ENCODE assay signal across 8 mouse cellular contexts in genomic region chr13:58400576-58400975, GRCm38 (mm10). TPM values are rescaled to one million over a fixed set of nuclear protein-coding genes. Genes with fewer than 3 reads are reported as not detected.
DNase-seq lines count a peak whose midpoint lies in the region; ATAC-seq and TF ChIP-seq lines count a peak whose summit lies in the region.

No protein-coding gene starts in this region.

- DNase-seq in left cerebral cortex, adult 2 months (ENCODE audit: extremely low spot score in 1 of 2, low spot score in 2 of 2): no peak
- no peak for DNase-seq in left cerebral cortex, adult 8-10 months (ENCODE audit: low spot score in 2 of 2)
- peak; percentile 39 for DNase-seq in embryo, embryonic 11 days
- no peak for DNase-seq in spleen, postnatal 14 days (ENCODE audit: low spot score in 2 of 2)
- DNase-seq in layer of hippocampus, postnatal 10 days (ENCODE audit: low spot score in 2 of 2): no peak
- DNase-seq in layer of hippocampus, adult 9-11 months: no peak

- no peaks in the 10 kb centered on the region for H3K27me3 ChIP-seq in intestine, embryonic 16.5 days (replicated peaks; ENCODE audit: control insufficient read depth, insufficient read depth, low read length)
- H3K27me3 ChIP-seq in neural tube, embryonic 13.5 days: no peaks in the 10 kb centered on the region

- 1% methylated on average over 11 of the region's 11 CpGs for WGBS in intestine, embryonic 16.5 days
- WGBS in neural tube, embryonic 13.5 days: under 1% methylated on average over 10 of the region's 11 CpGs

- peaks cover 11% of the 10 kb centered on the region for H3K36me3 ChIP-seq in intestine, embryonic 16.5 days (ENCODE audit: control insufficient read depth, insufficient read depth, low read length)
- peaks cover 31% of the 10 kb centered on the region for H3K36me3 ChIP-seq in neural tube, embryonic 13.5 days

- no peaks in the 10 kb centered on the region for H3K9me3 ChIP-seq in intestine, embryonic 16.5 days (ENCODE audit: control insufficient read depth, low read length)
- H3K9me3 ChIP-seq in neural tube, embryonic 13.5 days: no peaks in the 10 kb centered on the region

- no peaks in the 10 kb centered on the region for H3K4me1 ChIP-seq in intestine, embryonic 16.5 days (ENCODE audit: control insufficient read depth, insufficient read depth, low read length)
- peaks cover 23% of the 10 kb centered on the region for H3K4me1 ChIP-seq in neural tube, embryonic 13.5 days (replicated peaks)

- peak overlapping the region; percentile 91 for H3K4me3 ChIP-seq in left cerebral cortex, adult 2 months
- H3K4me3 ChIP-seq in intestine, embryonic 16.5 days (ENCODE audit: low read length): peak overlapping the region; percentile 80
- H3K4me3 ChIP-seq in neural tube, embryonic 13.5 days: peak overlapping the region; percentile 79

- H3K4me2 ChIP-seq in intestine, embryonic 16.5 days (ENCODE audit: low read depth, low read length): peak overlapping the region; percentile 82
- H3K4me2 ChIP-seq in neural tube, embryonic 13.5 days: peak overlapping the region; percentile 91

- intact Hi-C loops in left cerebral cortex, adult 2 months (cut with DNase I): loop anchor here (2.0 to 5.0 kb wide), 2 partner anchors 142 to 243 kb away; partner anchors contain the start of gene Idnk

- TF ChIP-seq CTCF in left cerebral cortex, adult 2 months (IDR thresholded peaks at IDR 0.05): no peak

- peak overlapping the region; percentile 100 for H3K9ac ChIP-seq in intestine, embryonic 16.5 days (ENCODE audit: low read depth, low read length)
- peak overlapping the region; percentile 100 for H3K9ac ChIP-seq in neural tube, embryonic 13.5 days

- no peak overlapping the region for H3K27ac ChIP-seq in left cerebral cortex, adult 2 months
- peak overlapping the region; percentile 28; the same call in 1 of the 2 replicates for H3K27ac ChIP-seq in intestine, embryonic 16.5 days (ENCODE audit: low read length)
- no peak overlapping the region for H3K27ac ChIP-seq in neural tube, embryonic 13.5 days (replicated peaks)

- no peak for ATAC-seq in intestine, embryonic 16.5 days
- no peak for ATAC-seq in neural tube, embryonic 13.5 days (ENCODE audit: low read depth)

RNA-seq across cellular contexts. Expression of gene Rmi1, which starts 1.5 kb away (rescaled TPM):
- 10 to 100 TPM; 13.4 to 15.9 TPM for total RNA-seq in left cerebral cortex, adult 2 months (2021)
- 10 to 100 TPM; 13.0 to 18.3 (median 14.4) TPM for total RNA-seq in left cerebral cortex, adult 8-10 months (2022)
- polyA plus RNA-seq in intestine, embryonic 16.5 days (2015; fragmentation: Nextera tagmentation; extraction: Ambion mirVana): 20.2 and 20.8 TPM in 2 replicates
- 23.1 and 23.6 TPM in 2 replicates for polyA plus RNA-seq in neural tube, embryonic 13.5 days (2015; fragmentation: Nextera tagmentation; extraction: Ambion mirVana)
- 10 to 100 TPM; 14.5 to 15.2 TPM for total RNA-seq in layer of hippocampus, postnatal 10 days (2021)

RNA-seq across cellular contexts. Expression of gene Hnrnpk, which starts 2.6 kb away (rescaled TPM):
- total RNA-seq in left cerebral cortex, adult 2 months (2021): 100 to 1,000 TPM; 566 to 576 TPM
- 100 to 1,000 TPM; 632 to 772 (median 717) TPM for total RNA-seq in left cerebral cortex, adult 8-10 months (2022)
- polyA plus RNA-seq in intestine, embryonic 16.5 days (2015; fragmentation: Nextera tagmentation; extraction: Ambion mirVana): 1,107 and 1,211 TPM in 2 replicates
- polyA plus RNA-seq in neural tube, embryonic 13.5 days (2015; fragmentation: Nextera tagmentation; extraction: Ambion mirVana): 1,581 and 1,759 TPM in 2 replicates
- total RNA-seq in layer of hippocampus, postnatal 10 days (2021): 100 to 1,000 TPM; 758 to 769 TPM

RNA-seq across cellular contexts. Expression of gene 2210016F16Rik, which starts 15.6 kb away (rescaled TPM):
- 1 to 10 TPM; 7.1 to 7.4 TPM for total RNA-seq in left cerebral cortex, adult 2 months (2021)
- total RNA-seq in left cerebral cortex, adult 8-10 months (2022): 1 to 10 TPM; 7.4 to 9.1 (median 8.1) TPM
- 48.7 and 55.7 TPM in 2 replicates for polyA plus RNA-seq in intestine, embryonic 16.5 days (2015; fragmentation: Nextera tagmentation; extraction: Ambion mirVana)
- 24.8 and 26.4 TPM in 2 replicates for polyA plus RNA-seq in neural tube, embryonic 13.5 days (2015; fragmentation: Nextera tagmentation; extraction: Ambion mirVana)
- 1 to 10 TPM; 6.1 TPM for total RNA-seq in layer of hippocampus, postnatal 10 days (2021)

RNA-seq across cellular contexts. Expression of gene Kif27, which starts 41.7 kb away (rescaled TPM):
- total RNA-seq in left cerebral cortex, adult 2 months (2021): 1 to 10 TPM; 2.4 to 3.5 TPM
- 1 to 10 TPM; 4.3 to 6.5 (median 5.6) TPM for total RNA-seq in left cerebral cortex, adult 8-10 months (2022)
- polyA plus RNA-seq in intestine, embryonic 16.5 days (2015; fragmentation: Nextera tagmentation; extraction: Ambion mirVana): 0.32 and 0.66 TPM in 2 replicates
- polyA plus RNA-seq in neural tube, embryonic 13.5 days (2015; fragmentation: Nextera tagmentation; extraction: Ambion mirVana): 1.2 and 1.3 TPM in 2 replicates
- total RNA-seq in layer of hippocampus, postnatal 10 days (2021): 1 to 10 TPM; 4.0 to 4.6 TPM
